Mouse (Mus musculus): ENCODE results near the gene Tlcd1. TPM values are rescaled to one million over a fixed set of nuclear protein-coding genes. Genes with fewer than 3 reads are reported as not detected.

Tlcd1 gene
- polyA plus RNA-seq, 1 experiment, result 12.2 TPM

DNA sequence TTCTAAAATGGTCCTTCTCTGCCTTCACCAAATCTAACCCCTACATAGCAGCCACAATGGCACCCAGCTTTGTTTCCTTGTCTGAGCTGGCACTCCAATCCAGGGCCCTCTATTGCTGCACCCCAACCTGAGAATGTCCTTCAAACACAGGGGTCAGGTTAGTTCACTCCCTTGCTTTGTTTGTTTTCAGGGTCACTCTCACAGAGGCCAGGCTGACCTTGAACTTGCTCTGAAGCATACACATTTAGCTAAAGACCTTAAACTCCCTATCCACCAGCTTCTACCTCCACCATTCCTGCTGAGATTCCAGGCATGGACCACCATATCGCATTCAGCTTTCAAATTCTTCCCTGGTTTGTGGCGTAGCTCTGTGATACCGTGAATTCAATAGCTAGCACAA is 2.0 kb upstream of the Tlcd1 start:
- no peaks in the 10 kb centered on the region for H3K27me3 ChIP-seq (ENCODE audit: control insufficient read depth, insufficient read depth, low read length, poor library complexity, severe bottlenecking)
- H3K27ac ChIP-seq (ENCODE audit: insufficient read depth, low read length), result no peak overlapping the region
- no peak overlapping the region for H3K4me3 ChIP-seq (ENCODE audit: low read depth, low read length)
- no peak overlapping the region for H3K9ac ChIP-seq (ENCODE audit: low read depth, poor library complexity, severe bottlenecking)
- peaks cover 3% of the 10 kb centered on the region for H3K36me3 ChIP-seq (ENCODE audit: control insufficient read depth, insufficient read depth, low read length, poor library complexity, severe bottlenecking)
- no peaks in the 10 kb centered on the region for H3K9me3 ChIP-seq (replicated peaks; ENCODE audit: control insufficient read depth, insufficient read depth, low read length, poor library complexity, severe bottlenecking)
- no peaks in the 10 kb centered on the region for H3K4me1 ChIP-seq (ENCODE audit: control insufficient read depth, insufficient read depth, low read length)
- no peak for TF ChIP-seq CTCF (IDR thresholded peaks at IDR 0.05; ENCODE audit: low read depth, low read length)

- TF ChIP-seq CTCF (IDR thresholded peaks at IDR 0.05; ENCODE audit: low read depth, low read length) (no peak), POLR2A (IDR thresholded peaks at IDR 0.05; ENCODE audit: insufficient read depth, low read length) (no peak), EP300 (IDR thresholded peaks at IDR 0.05; ENCODE audit: insufficient read depth, low read depth, low read length) (no peak)
- H3K4me3 ChIP-seq (ENCODE audit: low read depth, low read length), result peak overlapping the region; percentile 97
- peak overlapping the region; percentile 89 for H3K9ac ChIP-seq (ENCODE audit: low read depth, poor library complexity, severe bottlenecking)
- peaks cover 16% of the 10 kb centered on the region for H3K36me3 ChIP-seq (ENCODE audit: control insufficient read depth, insufficient read depth, low read length, poor library complexity, severe bottlenecking)
- H3K27ac ChIP-seq (ENCODE audit: insufficient read depth, low read length), result peak overlapping the region; percentile 66
- H3K27me3 ChIP-seq (ENCODE audit: control insufficient read depth, insufficient read depth, low read length, poor library complexity, severe bottlenecking), result no peaks in the 10 kb centered on the region
- no peaks in the 10 kb centered on the region for H3K4me1 ChIP-seq (ENCODE audit: control insufficient read depth, insufficient read depth, low read length)
- no peaks in the 10 kb centered on the region for H3K9me3 ChIP-seq (replicated peaks; ENCODE audit: control insufficient read depth, insufficient read depth, low read length, poor library complexity, severe bottlenecking)
Measured at GRCm38 (mm10) chr11:78175771-78176401, 625 bp upstream of the Tlcd1 start.

GRCm38 (mm10) chr11:78176905-78177331 is 407 bp downstream of the Tlcd1 start:
- Histone ChIP-seq H3K4me1 (ENCODE audit: control insufficient read depth, insufficient read depth, low read length) (no peaks in the 10 kb centered on the region), H3K9ac (ENCODE audit: low read depth, poor library complexity, severe bottlenecking) (peak overlapping the region; percentile 89), H3K27me3 (ENCODE audit: control insufficient read depth, insufficient read depth, low read length, poor library complexity, severe bottlenecking) (no peaks in the 10 kb centered on the region), H3K9me3 (replicated peaks; ENCODE audit: control insufficient read depth, insufficient read depth, low read length, poor library complexity, severe bottlenecking) (no peaks in the 10 kb centered on the region), H3K4me3 (ENCODE audit: low read depth, low read length) (peak overlapping the region; percentile 97), H3K36me3 (ENCODE audit: control insufficient read depth, insufficient read depth, low read length, poor library complexity, severe bottlenecking) (peaks cover 27% of the 10 kb centered on the region), H3K27ac (ENCODE audit: insufficient read depth, low read length) (peak overlapping the region; percentile 59)
- TF ChIP-seq POLR2A (IDR thresholded peaks at IDR 0.05; ENCODE audit: insufficient read depth, low read length) (no peak), EP300 (IDR thresholded peaks at IDR 0.05; ENCODE audit: insufficient read depth, low read depth, low read length) (no peak), CTCF (IDR thresholded peaks at IDR 0.05; ENCODE audit: low read depth, low read length) (no peak)

DNA sequence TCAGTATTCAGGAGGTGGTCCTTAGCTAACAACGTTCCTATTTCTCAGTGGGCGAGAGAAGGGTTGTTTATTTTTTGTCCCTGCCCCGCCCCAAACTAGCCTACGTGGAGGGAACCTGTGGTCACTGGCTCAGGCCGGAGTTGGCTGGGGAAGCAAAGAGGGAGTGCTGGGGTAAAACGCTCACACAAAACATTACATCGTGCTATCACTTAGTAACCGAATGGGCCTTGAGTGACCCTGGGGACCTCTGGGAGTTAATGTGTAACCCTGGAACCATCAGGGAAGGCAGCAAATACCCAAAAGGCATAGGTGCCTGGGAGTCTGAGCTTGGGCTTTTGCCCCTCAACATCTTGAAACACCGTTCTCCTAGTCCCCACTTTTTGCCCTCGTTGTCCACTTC is 926 bp downstream of the Tlcd1 start:
- no peaks in the 10 kb centered on the region for H3K27me3 ChIP-seq (ENCODE audit: control insufficient read depth, insufficient read depth, low read length, poor library complexity, severe bottlenecking)
- H3K4me3 ChIP-seq (ENCODE audit: low read depth, low read length), result peak overlapping the region; percentile 97
- peak overlapping the region; percentile 89 for H3K9ac ChIP-seq (ENCODE audit: low read depth, poor library complexity, severe bottlenecking)
- H3K36me3 ChIP-seq (ENCODE audit: control insufficient read depth, insufficient read depth, low read length, poor library complexity, severe bottlenecking), result peaks cover 32% of the 10 kb centered on the region
- no peaks in the 10 kb centered on the region for H3K9me3 ChIP-seq (replicated peaks; ENCODE audit: control insufficient read depth, insufficient read depth, low read length, poor library complexity, severe bottlenecking)
- no peaks in the 10 kb centered on the region for H3K4me1 ChIP-seq (ENCODE audit: control insufficient read depth, insufficient read depth, low read length)
- TF ChIP-seq POLR2A (IDR thresholded peaks at IDR 0.05; ENCODE audit: insufficient read depth, low read length), result no peak
- 0 out of 2 replicates have a peak, but pooled peaks have one; percentile 28 for TF ChIP-seq EP300 (IDR thresholded peaks at IDR 0.05; ENCODE audit: insufficient read depth, low read depth, low read length)
- TF ChIP-seq CTCF (IDR thresholded peaks at IDR 0.05; ENCODE audit: low read depth, low read length), result no peak
- peak overlapping the region; percentile 19; the same call in 1 of the 2 replicates for H3K27ac ChIP-seq (ENCODE audit: insufficient read depth, low read length)

DNA sequence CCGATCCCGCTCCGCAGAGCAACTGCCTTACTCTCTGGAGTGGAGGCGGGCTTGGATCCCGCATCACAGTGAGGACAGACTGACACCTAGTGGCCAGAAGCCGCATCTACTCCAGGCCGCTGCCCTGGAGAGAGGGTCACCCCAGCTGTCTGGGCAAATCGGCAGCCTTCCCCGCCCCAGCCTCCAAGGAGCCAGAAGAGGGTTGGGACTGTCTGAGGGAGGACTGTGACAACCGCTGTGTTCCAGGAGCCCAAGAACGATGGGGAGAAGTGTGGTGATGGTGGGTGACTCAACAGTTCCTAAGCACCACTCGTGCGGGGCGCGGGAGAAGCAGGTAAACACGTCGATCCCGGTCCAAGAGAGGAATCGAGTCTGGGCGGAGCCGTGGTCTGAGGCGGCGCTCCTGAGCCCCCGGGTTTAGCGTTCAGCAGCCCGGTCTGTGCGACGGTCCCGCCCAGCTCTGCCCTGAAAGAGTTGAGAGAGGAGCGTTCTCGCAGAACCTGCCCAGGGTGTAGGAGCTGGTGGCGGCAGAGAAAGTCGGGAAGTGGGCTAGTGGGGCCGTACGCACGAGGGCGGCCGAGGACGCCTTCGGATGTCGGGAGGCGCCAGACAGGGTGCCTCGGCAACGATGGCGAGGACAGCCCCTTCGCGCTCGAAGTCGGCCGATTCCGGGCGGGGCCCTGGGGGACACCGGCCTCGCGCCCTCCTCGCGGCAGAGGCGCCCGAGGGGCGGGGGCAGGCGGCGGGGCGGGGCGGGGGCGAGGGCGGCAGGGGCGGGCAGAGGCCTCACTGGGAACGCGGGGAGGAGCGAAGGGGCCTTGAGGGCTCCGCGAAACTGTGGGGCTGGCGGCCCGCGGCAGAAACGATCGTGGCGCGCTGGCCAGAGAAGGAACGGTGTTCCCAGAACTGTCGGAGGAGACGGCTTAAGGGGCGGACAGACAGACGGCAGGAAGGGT is 1.7 kb downstream of the Tlcd1 start:
- Histone ChIP-seq H3K27me3 (ENCODE audit: control insufficient read depth, insufficient read depth, low read length, poor library complexity, severe bottlenecking) (no peaks in the 10 kb centered on the region), H3K9ac (ENCODE audit: low read depth, poor library complexity, severe bottlenecking) (peak overlapping the region; percentile 89), H3K4me3 (ENCODE audit: low read depth, low read length) (peak overlapping the region; percentile 97), H3K4me1 (ENCODE audit: control insufficient read depth, insufficient read depth, low read length) (no peaks in the 10 kb centered on the region), H3K36me3 (ENCODE audit: control insufficient read depth, insufficient read depth, low read length, poor library complexity, severe bottlenecking) (peaks cover 39% of the 10 kb centered on the region), H3K9me3 (replicated peaks; ENCODE audit: control insufficient read depth, insufficient read depth, low read length, poor library complexity, severe bottlenecking) (no peaks in the 10 kb centered on the region), H3K27ac (ENCODE audit: insufficient read depth, low read length) (peak overlapping the region; percentile 90)
- TF ChIP-seq EP300 (IDR thresholded peaks at IDR 0.05; ENCODE audit: insufficient read depth, low read depth, low read length) (peak; percentile 60; the same call in 1 of the 2 replicates), POLR2A (IDR thresholded peaks at IDR 0.05; ENCODE audit: insufficient read depth, low read length) (peak; percentile 42), CTCF (IDR thresholded peaks at IDR 0.05; ENCODE audit: low read depth, low read length) (peak; percentile 91)
